Mouse (Mus musculus) adrenal gland, postnatal 25 days (tissue): ENCODE results near the gene Ccdc106. TPM values are rescaled to one million over a fixed set of nuclear protein-coding genes. Genes with fewer than 3 reads are reported as not detected.
"Not testable (repeated sequence)": the region's sequence is repeated elsewhere in the genome, so short reads cannot be mapped to it uniquely, and the experiment has no call there.

Experiments
- DNase-seq: peaks from one replicate; pipeline ENCODE4 v3.0.0; 2021; ENCODE audit warnings: mixed read lengths
- long read RNA-seq: library from polyadenylated mRNA; stranded (forward); transcript quantifications from one replicate; pipeline ENCODE4 v2.0.0, GENCODE M21; 2021
- total RNA-seq: library from RNA; stranded (reverse); gene quantifications from 2 replicates; pipeline ENCODE4 v1.2.3, GENCODE M21; 2021

Gene Ccdc106
- total RNA-seq = 1.00 and 1.1 TPM in 2 replicates
- long read RNA-seq, partial matches to known transcripts = 0 of 8 reads
- long read RNA-seq, other reads (novel, unspliced or antisense) = 8 of 8 reads

DNA sequence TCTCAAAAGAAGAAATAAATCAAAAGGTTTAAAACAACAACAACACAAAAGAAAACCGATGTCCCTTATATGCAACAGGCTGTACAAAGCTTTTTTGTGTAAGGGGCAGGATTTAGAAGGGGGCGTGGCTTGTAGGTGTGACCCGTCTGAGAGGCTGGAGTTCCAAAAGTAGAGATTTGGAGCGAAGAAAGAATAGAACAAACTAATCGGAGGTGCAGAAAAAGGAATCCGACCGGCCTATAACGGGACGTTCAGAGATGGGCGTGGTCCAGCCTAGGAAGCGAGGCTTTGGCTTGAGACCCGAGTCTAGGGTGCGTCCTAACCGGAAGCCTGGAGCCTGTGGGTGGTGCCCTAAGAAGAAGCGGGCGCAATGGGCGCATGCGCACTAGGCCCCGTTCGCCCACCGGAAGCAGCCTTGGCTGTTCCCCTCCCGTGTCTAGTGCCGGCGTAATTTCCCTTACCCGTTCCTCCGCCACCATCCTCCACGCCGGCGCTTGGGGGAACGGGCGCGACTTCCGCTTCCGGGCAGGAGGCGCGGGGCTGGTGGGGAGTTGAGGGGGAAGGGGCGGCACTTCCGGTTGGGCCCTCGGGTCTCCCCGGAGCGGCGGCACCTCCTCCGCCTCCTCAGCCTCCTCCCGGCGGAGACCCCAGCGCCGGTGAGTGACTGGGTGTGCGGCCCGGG is at the start of gene Ccdc106, which contains the start of gene Zfp865:
Gene Ccdc106, plus strand, starts transcription at position 554 of the 682 bp plus-strand sequence.
Gene Zfp865, plus strand, starts transcription at position 377 of the 682 bp plus-strand sequence.
- DNase-seq = peak; percentile 99

DNA sequence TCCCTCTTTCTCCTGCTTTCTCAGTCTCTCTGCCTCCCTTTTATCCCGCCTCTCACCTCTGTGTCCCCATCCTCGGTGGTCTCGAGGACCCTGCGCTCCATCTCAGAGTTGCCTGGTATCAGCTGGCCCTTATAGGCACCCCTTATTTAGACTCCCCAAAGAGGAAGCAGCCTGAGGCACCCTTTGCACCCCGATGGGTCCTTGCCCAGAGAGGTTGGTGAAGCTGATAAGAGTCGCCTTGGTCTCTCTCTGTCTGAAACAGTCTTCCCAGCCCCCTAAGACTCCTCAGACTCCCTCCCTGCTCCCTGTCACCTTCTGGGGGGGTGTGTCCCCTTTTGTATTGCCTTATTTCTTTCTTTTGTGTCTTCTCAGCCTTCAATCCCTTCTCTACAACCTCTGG is 49.3 kb upstream of the Ccdc106 start, which contains the start of gene Sbk3:
Gene Sbk3, minus strand, starts transcription at position 101 of the 400 bp plus-strand sequence.
- no peak for DNase-seq

DNA sequence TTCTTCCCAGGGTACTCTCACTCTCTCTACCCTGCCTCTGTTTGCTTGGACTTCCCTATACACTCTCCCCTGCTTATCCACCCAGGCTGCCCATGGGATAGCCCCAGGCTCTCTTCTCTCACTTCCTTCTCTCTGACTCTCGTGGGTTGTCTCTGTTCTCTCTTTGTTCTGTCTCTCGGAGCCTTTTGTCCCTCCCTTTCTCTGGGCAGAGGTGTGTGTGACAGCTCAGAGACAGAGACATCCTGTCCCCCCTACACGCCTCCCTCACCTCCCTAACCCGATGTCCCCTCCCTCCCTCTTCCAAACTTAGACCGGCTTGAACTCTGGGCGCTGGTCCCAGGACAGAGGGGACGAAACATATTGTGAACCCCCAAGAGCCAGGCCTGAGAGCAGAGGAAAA is 48.6 kb upstream of the Ccdc106 start:
- DNase-seq = no peak

DNA sequence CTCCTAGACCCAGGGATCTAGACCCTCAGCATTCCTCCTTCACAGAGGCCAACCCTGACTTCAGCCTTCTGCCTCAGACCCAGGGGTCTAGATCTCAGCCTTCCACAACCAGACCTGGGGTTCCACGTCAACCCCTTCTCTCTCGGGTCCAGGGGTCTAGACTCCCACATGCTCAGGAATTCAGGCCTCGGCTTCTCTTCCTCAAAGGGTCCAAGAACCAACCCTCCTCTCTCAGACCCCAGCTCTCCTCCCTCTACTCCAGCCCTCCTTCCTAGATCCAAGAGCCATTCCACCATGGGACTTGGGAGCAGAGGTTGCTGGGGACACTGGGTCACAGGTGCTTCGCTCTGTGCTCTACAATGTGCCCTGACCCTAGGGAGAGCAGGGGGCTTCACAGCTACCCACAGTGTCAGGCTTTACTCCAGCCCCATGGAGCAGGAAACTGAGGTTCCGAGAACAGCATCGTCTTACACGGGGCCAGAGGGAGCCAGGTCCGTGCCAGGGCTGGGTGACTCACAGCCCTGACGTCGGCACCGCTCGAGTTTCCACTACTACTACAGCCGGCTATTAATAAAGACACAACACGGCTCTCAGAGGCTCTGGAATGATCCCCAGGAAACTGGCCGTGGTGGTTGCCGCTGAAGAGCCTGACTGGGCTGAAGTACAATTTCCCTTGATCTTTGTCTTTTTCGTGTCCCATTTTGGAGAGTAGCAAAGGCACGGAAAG is 47.9 kb upstream of the Ccdc106 start:
- peak; percentile 75 for DNase-seq

DNA sequence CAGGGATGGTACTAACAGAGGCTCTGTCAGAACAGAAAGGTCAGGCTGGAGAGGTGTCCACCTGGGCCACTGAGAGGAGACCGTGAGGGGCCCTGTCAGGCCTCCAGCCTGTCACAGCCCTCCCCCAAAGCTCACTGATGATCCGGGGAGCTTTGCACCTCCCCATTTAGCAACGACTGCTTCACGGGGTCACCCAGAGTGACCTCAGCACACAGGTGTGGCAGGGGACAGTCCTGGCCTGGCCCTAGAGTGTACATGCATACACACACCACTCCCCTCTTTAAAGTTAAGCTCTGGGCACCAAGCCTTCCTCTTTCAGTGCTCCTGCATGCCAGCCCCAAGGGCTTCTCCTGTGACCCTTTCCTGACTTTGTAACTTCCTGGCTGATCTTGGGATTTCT is 44.9 kb upstream of the Ccdc106 start:
- DNase-seq = no peak

DNA sequence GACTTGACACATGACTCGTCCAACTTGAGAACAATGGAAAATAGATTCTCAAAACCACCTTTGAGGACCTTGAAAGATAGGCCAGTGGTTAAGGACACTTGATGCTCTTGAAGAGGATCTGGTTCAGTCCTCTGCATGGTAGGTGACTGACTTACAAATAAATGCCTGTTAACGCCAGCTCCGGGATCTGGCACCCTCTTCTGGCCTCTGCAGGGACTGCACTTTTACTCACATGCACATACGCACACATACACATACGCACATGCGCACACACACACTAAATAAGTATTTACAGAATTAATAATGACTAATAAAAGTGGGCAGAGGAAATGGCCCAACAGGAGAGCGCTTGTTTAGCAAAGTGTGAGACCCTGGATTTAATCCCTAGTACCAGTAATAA is 43.5 kb upstream of the Ccdc106 start:
- no peak for DNase-seq

DNA sequence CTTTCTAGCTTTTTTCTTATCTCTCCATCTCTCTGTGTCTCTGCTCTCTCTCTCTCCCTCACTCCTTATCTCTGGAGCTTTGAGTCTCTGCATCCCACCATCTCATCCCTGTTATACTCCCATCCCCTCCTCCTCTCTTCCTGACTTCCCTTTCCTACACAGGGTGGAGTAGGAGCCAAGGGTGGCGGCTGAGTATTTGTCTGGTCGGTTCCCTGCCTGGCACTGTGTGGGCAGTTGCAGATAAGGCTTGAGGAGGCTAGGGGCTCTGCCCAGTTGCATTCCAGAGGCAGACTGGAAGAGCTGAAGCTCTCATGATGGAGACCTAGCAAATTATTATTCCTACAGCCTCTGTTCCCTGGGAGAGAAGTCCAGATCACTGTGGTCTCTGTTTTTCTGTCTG is 32.1 kb upstream of the Ccdc106 start:
- no peak for DNase-seq

DNA sequence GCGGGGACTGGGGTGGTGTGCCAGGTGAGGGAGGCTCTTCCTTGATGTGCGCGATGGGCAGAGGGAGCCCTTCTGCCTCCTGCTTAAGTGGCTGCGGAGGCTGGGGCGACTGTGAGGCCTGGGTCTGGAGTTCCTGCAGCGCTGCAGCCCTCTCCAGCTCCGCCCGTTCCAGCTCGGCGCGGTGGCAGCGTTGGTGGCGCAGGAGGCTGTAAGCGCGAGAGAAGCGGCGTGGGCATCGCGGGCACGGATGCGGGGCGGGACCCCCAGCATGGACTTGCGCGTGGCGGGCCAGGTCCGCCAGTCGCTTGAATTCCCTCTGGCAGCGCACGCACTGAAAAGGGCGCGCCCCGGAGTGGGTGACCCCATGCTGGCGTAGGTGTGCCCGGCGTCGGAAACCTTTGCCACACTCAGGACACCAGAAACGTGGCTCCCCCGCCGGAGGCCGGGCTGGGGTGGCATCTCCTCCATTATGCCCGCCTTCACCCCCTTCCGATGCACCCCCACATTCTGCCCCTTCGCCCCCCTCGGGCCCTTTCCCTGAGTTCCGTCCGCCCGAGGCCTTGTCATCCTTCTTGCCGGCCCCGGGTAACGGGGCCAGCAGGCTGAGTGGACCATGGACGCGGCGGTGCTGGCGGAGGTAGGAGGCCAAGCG is 26.9 kb upstream of the Ccdc106 start:
- no peak for DNase-seq

DNA sequence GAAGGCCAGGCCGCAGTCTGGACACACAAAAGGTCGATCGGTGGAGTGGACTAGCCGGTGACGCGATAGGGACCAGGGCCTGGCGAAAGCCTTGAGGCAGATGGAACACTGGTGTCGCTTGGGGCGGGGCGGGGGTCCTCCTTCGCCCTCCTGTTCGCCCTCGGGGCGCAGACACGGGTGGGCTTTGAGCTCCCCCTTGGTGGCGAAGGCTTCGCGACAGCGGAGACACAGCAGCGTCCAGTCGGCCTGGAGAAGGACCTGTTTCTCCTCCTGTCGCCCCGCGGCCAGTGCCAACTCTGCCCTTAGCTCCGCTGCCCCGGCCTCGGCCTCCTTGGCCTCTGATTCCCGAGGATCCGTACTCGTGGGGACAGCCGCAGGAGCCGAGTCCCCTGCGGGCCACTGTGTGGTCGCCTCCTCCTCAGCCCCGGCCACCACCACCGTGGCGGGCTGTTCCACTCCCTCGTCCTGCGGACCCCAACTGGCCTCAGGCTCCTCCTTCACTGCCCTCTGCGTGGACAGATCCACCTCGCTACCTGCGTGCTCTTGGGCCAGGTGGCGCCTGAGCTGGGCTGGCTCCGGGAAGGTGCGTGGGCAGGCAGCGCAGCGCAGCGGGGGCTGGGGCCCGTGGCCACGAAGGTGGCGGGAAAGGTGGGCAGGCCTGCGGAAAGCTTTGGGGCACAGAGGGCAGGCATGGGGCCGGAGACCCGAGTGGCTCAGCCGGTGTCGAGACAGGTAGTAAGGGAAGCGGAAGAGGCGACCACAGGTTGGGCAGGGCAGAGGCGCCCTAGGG is 26.2 kb upstream of the Ccdc106 start:
- DNase-seq = no peak

DNA sequence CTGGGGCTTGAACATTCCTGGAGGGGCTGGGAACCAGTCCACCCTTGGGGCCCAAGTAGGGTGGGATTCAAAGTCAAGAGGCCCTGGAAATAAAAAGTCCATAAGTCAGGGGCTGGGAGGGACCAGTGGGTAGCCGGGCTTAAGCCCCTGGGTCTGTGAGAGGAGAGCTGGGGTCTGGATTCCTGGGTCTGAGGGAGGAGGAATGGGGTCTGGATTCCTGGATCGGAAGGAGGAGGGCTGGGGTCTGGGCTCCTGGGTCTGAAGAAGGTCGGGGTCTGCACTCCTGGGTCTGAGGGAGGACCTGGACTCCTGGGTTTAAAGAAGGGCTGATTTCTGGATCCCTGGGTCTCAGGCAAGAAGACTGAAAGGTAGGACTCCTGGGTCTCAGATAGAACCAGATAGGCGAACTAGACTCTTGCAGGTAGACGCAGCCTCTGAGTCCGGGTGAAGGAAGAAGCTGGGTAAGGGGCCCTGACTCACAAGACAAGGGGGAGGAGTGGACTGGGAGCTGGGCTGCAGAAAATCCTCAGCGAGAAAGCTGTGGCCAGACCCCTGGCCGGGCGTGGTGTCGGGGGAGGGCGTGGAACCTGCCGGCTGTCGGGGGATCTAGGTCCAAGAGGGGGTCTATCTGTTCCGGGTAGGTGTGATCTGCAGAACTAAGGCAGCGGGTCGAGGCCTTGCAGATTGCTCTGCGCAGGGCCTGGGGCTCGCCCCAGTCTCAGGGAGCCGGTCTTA is 24.9 kb upstream of the Ccdc106 start:
- DNase-seq = no peak

DNA sequence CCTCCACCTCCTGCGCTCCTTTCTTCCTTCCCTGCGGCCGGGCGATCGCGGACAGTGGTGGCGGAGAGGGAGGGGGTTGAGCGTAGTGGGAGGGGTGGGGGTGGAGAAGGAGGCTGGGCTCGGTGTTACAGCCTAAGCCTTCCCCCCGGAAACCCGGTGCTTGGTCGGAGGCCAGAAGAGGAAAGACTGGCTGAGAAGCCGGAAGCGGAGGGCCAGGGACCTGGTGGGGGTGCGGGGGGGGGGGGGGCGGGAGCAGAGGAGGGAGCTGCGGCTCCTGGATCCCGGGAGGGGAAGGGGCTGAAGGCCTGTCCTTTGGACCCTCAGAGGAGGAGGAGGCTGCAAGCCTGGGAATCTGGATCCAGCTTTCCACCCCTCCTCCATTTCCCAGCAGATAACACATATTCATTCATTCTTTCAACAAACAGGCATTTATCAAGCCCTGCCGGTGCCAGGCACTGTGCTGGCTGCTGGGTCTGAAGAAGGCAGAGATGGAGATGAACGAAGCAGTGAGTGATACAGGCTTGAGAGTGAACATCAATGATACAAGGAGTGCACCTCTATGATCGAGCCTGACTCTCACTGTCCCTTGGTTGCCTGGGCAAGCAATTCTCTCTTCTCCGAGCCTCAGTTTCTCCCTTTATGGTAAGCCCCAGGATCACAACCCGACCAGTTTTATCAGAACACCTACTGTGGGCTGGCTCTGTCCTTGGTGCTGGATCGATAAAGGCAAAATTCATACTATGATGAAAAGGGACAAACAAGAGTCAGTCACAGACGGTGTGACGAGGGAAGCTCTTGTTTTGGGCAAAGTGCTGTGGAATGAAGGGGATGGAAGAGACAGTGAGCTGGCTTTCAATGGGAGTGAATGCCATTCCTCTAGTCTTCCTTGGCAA is 24.1 kb upstream of the Ccdc106 start, which contains the start of gene Zfp579:
Gene Zfp579, minus strand, starts transcription at position 156 of the 893 bp plus-strand sequence.
- peak; percentile 95 for DNase-seq

DNA sequence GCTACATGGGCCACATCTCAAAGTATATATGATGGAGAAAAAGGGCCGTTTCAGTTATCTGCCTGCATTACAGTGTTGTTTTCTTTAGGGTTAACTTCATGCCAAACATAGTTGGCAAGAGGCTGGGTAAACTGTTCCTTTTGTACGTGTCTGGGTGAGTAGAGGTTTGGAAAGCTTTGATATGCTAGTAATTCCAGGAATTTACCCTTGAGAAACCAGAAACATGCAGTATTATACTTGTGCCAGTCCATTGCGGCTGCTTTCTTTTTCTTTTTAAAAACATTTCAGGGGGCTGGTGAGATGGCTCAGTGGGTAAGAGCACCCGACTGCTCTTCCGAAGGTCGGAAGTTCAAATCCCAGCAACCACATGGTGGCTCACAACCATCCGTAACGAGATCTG is 23.4 kb upstream of the Ccdc106 start:
- DNase-seq = no peak

DNA sequence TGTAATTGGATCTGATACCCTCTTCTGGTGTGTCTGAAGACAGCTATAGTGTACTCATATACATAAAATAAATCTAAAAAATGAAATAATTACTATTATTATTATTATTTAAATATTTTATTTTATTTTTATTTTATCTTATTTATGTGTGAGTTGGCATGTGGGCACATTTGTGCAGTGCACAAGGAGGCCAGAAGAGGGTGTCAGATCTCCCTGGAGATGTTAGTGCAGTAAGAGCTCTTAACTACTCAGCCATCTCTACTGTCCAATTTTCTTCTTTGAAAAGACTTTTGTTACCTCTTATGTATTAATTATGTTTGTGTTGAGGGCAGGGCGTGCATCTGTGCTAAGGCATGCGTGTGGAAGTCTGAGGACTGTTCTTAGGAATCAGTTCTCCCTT is 20.5 kb upstream of the Ccdc106 start:
- peak; percentile 33 for DNase-seq

DNA sequence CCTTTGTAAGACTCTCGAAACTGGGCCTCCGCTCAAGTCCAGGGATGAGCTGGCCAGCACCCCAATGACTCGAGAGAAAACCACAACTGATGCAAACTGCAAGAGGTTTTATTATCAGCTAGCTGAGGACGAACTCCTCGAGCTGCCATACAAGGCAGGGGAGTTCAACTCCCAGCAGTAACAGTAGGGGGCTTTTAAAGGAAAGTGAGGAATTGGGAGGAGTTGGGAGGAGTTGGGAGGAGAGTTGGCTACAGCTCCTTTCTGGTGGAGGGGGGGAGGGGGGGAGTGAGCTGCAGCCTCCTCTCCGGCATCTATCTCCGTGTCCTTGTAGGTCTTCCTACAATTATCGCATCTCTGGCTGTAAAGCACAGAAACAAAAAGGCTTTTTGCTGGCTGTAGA is 17.5 kb upstream of the Ccdc106 start:
- not testable (repeated sequence) for DNase-seq

DNA sequence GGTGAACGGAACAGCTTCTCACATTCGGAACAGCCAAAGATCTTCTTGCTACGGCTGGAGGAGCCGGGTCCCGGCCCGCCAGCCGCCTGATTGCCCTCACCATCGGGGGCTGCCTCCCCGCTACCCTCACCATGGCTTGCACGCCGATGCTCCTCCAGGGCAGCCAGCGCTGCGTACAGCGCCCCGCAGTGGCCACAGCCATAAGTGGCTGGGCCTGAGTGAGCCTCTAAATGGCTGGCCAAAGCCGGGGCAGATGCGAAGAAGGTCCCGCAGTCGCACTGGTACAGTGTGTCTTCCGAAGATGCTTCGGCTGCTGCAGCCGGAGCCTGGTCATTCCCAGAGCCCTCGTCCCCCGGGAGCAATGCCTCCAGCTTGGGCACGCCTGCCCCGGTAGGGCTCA is 12.1 kb upstream of the Ccdc106 start:
- DNase-seq = no peak

DNA sequence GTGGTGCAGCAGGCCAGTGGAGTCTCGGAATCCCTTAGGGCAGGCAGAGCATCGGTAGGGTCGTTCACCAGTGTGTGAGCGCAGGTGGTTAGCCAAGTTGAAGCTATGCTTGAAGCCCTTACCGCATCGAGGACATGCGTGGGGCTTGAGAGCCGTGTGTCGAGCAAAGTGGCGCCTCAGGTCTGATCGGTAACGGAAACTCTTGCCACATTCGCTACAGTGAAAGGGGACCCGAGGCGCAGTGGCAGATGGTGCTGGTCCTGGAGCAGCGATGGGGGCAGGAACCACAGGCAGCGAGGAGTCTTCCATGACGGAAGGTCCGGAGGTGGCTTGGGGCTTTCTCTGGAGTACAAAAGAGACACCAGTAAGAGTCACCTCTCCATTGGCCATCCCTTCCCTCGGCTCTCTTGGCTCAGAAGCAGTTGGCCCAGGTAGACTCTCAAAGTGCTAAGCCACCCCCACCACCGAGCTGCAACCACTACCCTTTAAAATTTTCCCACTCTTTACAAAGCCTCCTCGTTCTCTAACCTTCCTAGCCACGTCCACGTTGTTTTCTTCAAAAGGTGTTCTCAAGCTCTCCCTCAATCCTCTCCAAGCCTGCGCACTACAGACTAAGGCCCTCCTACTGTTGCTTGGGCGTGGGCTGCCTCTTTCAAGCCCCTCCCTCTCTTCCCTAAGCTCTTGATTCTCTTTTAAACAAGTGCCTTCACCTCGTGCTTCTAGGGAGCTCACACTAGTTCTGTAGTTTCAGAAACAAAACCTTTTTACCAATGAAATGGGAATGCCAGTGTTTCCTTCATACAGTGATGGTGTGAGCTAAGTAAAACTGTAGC is 7.5 kb upstream of the Ccdc106 start:
- DNase-seq = no peak

DNA sequence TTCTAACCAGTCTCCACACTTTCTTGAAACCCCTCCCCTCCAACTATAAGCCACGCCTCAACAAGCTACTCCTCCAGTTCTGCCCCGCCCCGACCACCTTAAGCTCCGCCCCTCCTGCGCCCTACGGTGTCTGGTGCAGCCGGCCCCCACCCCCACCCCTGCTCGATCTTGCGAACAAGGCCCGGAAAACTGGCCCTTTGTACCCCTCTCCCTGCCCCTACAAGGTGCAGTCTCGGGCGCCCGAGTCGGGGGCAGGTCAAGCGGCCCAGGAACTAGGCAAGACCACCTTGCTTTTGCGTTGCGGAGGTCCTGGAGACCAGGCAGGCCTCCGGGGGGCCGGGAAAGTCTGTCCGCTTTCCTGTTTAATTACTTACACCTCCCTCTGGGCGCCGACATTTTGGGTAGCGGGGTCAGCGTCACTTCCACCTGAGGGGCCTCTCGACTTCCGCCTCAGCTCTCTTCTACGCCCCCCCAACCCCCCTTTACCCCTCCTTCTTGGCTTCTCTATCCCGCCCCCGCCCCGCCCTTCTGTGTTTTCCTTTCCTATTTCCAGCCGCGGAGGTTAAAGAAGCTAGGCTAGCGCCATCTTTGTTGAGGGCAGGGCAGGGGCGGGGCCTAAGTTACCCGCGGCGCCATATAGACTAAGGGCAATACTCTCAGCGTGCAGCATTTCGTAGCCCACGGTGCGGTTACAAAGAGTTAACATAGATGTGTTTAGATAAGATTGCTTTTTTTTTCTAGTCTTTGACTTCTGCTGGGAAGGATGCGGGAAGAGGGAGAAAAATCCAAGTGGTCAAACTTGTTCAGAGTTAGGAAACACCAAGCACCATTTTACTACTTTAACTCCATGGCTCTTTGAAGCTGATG is 5.9 kb upstream of the Ccdc106 start, which contains the start of the genes Zfp524 and Fiz1:
Gene Zfp524, plus strand, starts transcription at position 165 of the 867 bp plus-strand sequence.
Gene Fiz1, minus strand, starts transcription at position 447 of the 867 bp plus-strand sequence.
- DNase-seq = peak; percentile 95
